21 mouse cellular contexts compared by ENCODE assay signal in genomic region chr4:148657776-148658175, GRCm38 (mm10). TPM values are rescaled to one million over a fixed set of nuclear protein-coding genes. Genes with fewer than 3 reads are reported as not detected.
A peak's percentile ranks its signal among the peaks of the same experiment; 100 is the strongest.
DNase-seq lines count a peak whose midpoint lies in the region; ATAC-seq and TF ChIP-seq lines count a peak whose summit lies in the region.
"Had no signal": no experiment of that assay in that cellular context is flagged by ENCODE, and none has a peak within 500 bp of the region (broad histone marks: within the 10 kb centered on the region; RNA-seq: fewer than 3 reads in every experiment).

No protein-coding gene starts in this region.

- no peak overlapping the region for H3K4me3 ChIP-seq in heart, embryonic 11.5 days (ENCODE audit: low read depth, low read length)
- peak overlapping the region; percentile 23; the same call in 1 of the 2 replicates for H3K4me3 ChIP-seq in spleen, adult 2 months (ENCODE audit: extremely low read depth, insufficient read depth, insufficient read length)
- peak overlapping the region; percentile 35 for H3K4me3 ChIP-seq in thymus, adult 2 months (ENCODE audit: control insufficient read depth, insufficient read depth, low read length)
- H3K4me3 ChIP-seq: embryonic facial prominence, embryonic 10.5 days; forebrain, embryonic 13.5 days; limb, embryonic 15.5 days; neural tube, embryonic 12.5 days had no signal

- TF ChIP-seq POLR2A in spleen, adult 2 months (IDR thresholded peaks at IDR 0.05; ENCODE audit: low read depth, low read length): no peak
- TF ChIP-seq POLR2A in thymus, adult 2 months (IDR thresholded peaks at IDR 0.05; ENCODE audit: control insufficient read depth, extremely low read depth, insufficient read depth, low read length, poor library complexity): peak; percentile 41; the same call in 1 of the 2 replicates

- TF ChIP-seq CTCF in spleen, adult 2 months (IDR thresholded peaks at IDR 0.05; ENCODE audit: extremely low read depth, insufficient read depth, insufficient read length, insufficient replicate concordance): no peak
- TF ChIP-seq CTCF in thymus, adult 2 months (IDR thresholded peaks at IDR 0.05; ENCODE audit: borderline replicate concordance, control insufficient read depth, extremely low read depth, insufficient read depth, low read length, poor library complexity): no peak

- DNase-seq in heart, postnatal 14 days: no peak
- DNase-seq in spleen, adult 2 months (ENCODE audit: low read depth in 1 of 2, low spot score in 2 of 2): no peak
- DNase-seq in spleen, postnatal 4 days (ENCODE audit: low spot score in 2 of 2): no peak
- DNase-seq in thymus, adult 2 months: peak; percentile 72
- DNase-seq in left cerebral cortex, adult 18-20 months (ENCODE audit: low spot score in 2 of 2): no peak
- DNase-seq in adrenal gland, postnatal 10 days: no peak
- no peak for DNase-seq in ovary, postnatal 10 days (ENCODE audit: low spot score)
- DNase-seq: cerebellum, postnatal 25 days; gastrocnemius, postnatal 14 days; heart, postnatal 4 days; kidney, adult 2 months; kidney, postnatal 4 days; lung, adult 18-20 months; right cerebral cortex, postnatal 25 days had no signal

- WGBS in heart, embryonic 11.5 days (ENCODE audit: insufficient replicate concordance): 82% methylated on average over 13 of the region's 13 CpGs
- 49% methylated on average over 13 of the region's 13 CpGs for WGBS in spleen, adult 2 months
- WGBS in thymus, adult 2 months: 8% methylated on average over 13 of the region's 13 CpGs

- H3K9ac ChIP-seq in heart, embryonic 11.5 days (ENCODE audit: low read depth, low read length): no peak overlapping the region
- H3K9ac ChIP-seq: forebrain, embryonic 13.5 days; limb, embryonic 15.5 days; neural tube, embryonic 12.5 days had no signal

- ATAC-seq in heart, embryonic 11.5 days (replicated peaks; ENCODE audit: insufficient number of reproducible peaks, low FRiP score, low TSS enrichment): no peak
- ATAC-seq: forebrain, embryonic 13.5 days; hindbrain, embryonic 16.5 days had no signal

- peak overlapping the region; percentile 48; the same call in 1 of the 2 replicates for H3K4me2 ChIP-seq in heart, embryonic 11.5 days
- H3K4me2 ChIP-seq: forebrain, embryonic 13.5 days; limb, embryonic 15.5 days; neural tube, embryonic 12.5 days had no signal

- no peaks in the 10 kb centered on the region for H3K36me3 ChIP-seq in heart, embryonic 11.5 days (ENCODE audit: control insufficient read depth, insufficient read depth, low read length)
- H3K36me3 ChIP-seq in spleen, adult 2 months (ENCODE audit: control insufficient read depth, insufficient read depth, low read length): no peaks in the 10 kb centered on the region
- H3K36me3 ChIP-seq in thymus, adult 2 months (ENCODE audit: control insufficient read depth, insufficient read depth, low read length): no peaks in the 10 kb centered on the region
- H3K36me3 ChIP-seq: embryonic facial prominence, embryonic 10.5 days; limb, embryonic 15.5 days; neural tube, embryonic 12.5 days had no signal

- peaks cover 2% of the 10 kb centered on the region; the same call in 1 of the 2 replicates for H3K9me3 ChIP-seq in heart, embryonic 11.5 days (replicated peaks; ENCODE audit: control insufficient read depth, low read length)
- H3K9me3 ChIP-seq: forebrain, embryonic 13.5 days; limb, embryonic 15.5 days; neural tube, embryonic 12.5 days had no signal

- intact Hi-C loops in heart, postnatal 14 days (cut with DNase I): no loop called here

- H3K27ac ChIP-seq in heart, embryonic 11.5 days (ENCODE audit: low read depth, low read length): no peak overlapping the region
- H3K27ac ChIP-seq in spleen, adult 2 months (ENCODE audit: insufficient read depth, low read length): no peak overlapping the region
- H3K27ac ChIP-seq in thymus, adult 2 months (ENCODE audit: control insufficient read depth, insufficient read depth, low read length): peak overlapping the region; percentile 97
- H3K27ac ChIP-seq: embryonic facial prominence, embryonic 10.5 days; forebrain, embryonic 13.5 days; limb, embryonic 15.5 days; neural tube, embryonic 12.5 days had no signal

- H3K27me3 ChIP-seq in heart, embryonic 11.5 days (ENCODE audit: control insufficient read depth, insufficient read depth, low read length): no peaks in the 10 kb centered on the region; the same call in 1 of the 2 replicates
- H3K27me3 ChIP-seq in spleen, adult 2 months (ENCODE audit: control insufficient read depth, insufficient read depth, low read length): no peaks in the 10 kb centered on the region
- H3K27me3 ChIP-seq in thymus, adult 2 months (ENCODE audit: control insufficient read depth, insufficient read depth, low read length): no peaks in the 10 kb centered on the region
- H3K27me3 ChIP-seq: forebrain, embryonic 13.5 days had no signal

- H3K4me1 ChIP-seq in heart, embryonic 11.5 days (ENCODE audit: control insufficient read depth, insufficient read depth, low read length): peaks cover 22% of the 10 kb centered on the region
- no peaks in the 10 kb centered on the region for H3K4me1 ChIP-seq in spleen, adult 2 months (ENCODE audit: control insufficient read depth, insufficient read depth, insufficient read length)
- peaks cover 45% of the 10 kb centered on the region for H3K4me1 ChIP-seq in thymus, adult 2 months (replicated peaks; ENCODE audit: control insufficient read depth, insufficient read depth, low read length)

RNA-seq across cellular contexts. Expression of gene Gm572, which starts 14.7 kb away (rescaled TPM):
- polyA plus RNA-seq in heart, embryonic 11.5 days (2014; fragmentation: Nextera tagmentation; extraction: Ambion mirVana): 0.19 and 0.27 TPM in 2 replicates
- 1 to 10 TPM; 3.1 to 4.0 TPM for total RNA-seq in heart, postnatal 14 days (2021)
- 0.07 TPM in 1 of 2 replicates, not detected in the other for polyA plus RNA-seq in spleen, adult 2 months (2012; rRNA removed)
- 0.31 and 0.34 TPM in 2 replicates for polyA plus RNA-seq in thymus, adult 2 months (2012; rRNA removed)
- total RNA-seq in left cerebral cortex, adult 18-20 months (2021): not detected
- under 1 TPM in 1 of 2 experiments, not detected in 1; 0.64 TPM for total RNA-seq in adrenal gland, postnatal 10 days (2021)
- total RNA-seq: layer of hippocampus, postnatal 14 days had no signal
- polyA plus RNA-seq: embryonic facial prominence, embryonic 10.5 days; forebrain, embryonic 13.5 days; hindbrain, embryonic 16.5 days; limb, embryonic 15.5 days; neural tube, embryonic 12.5 days had no signal

RNA-seq across cellular contexts. Expression of gene Tardbp, which starts 31.0 kb away (rescaled TPM):
- 118 and 135 TPM in 2 replicates for polyA plus RNA-seq in heart, embryonic 11.5 days (2014; fragmentation: Nextera tagmentation; extraction: Ambion mirVana)
- 100 to 1,000 TPM; 136 to 161 TPM for total RNA-seq in heart, postnatal 14 days (2021)
- 49.8 and 57.0 TPM in 2 replicates for polyA plus RNA-seq in spleen, adult 2 months (2012; rRNA removed)
- 217 and 252 TPM in 2 replicates for polyA plus RNA-seq in thymus, adult 2 months (2012; rRNA removed)
- total RNA-seq in left cerebral cortex, adult 18-20 months (2021): 100 to 1,000 TPM; 214 to 220 TPM
- 100 to 1,000 TPM; 214 to 253 TPM for total RNA-seq in adrenal gland, postnatal 10 days (2021)

RNA-seq across cellular contexts. Expression of gene Masp2, which starts 55.4 kb away (rescaled TPM):
- 0.37 TPM in 1 of 2 replicates, not detected in the other for polyA plus RNA-seq in heart, embryonic 11.5 days (2014; fragmentation: Nextera tagmentation; extraction: Ambion mirVana)
- under 1 TPM; 0.32 to 0.43 TPM for total RNA-seq in heart, postnatal 14 days (2021)
- polyA plus RNA-seq in spleen, adult 2 months (2012; rRNA removed): 0.26 and 1.3 TPM in 2 replicates
- 3.8 and 4.0 TPM in 2 replicates for polyA plus RNA-seq in thymus, adult 2 months (2012; rRNA removed)
- total RNA-seq in left cerebral cortex, adult 18-20 months (2021): 1 to 10 TPM; 1.7 to 2.6 TPM
- 10 to 100 TPM; 17.2 to 34.8 TPM for total RNA-seq in adrenal gland, postnatal 10 days (2021)
- polyA plus RNA-seq: embryonic facial prominence, embryonic 10.5 days had no signal

Comparison
In these comparisons a context has a peak if more than half of its experiments do, and no peak if none do; other contexts are left out.
1. RNA of gene Masp2, which starts 55.4 kb away (total RNA-seq): 17.2 to 34.8 TPM in adrenal gland, postnatal 10 days; 1.7 to 2.6 TPM in left cerebral cortex, adult 18-20 months and 0.32 to 0.43 TPM in heart, postnatal 14 days; every median in the first group is over 4 times any median in the second.